Mouse (Mus musculus): ENCODE measurements around the gene Ints11.

DNA sequence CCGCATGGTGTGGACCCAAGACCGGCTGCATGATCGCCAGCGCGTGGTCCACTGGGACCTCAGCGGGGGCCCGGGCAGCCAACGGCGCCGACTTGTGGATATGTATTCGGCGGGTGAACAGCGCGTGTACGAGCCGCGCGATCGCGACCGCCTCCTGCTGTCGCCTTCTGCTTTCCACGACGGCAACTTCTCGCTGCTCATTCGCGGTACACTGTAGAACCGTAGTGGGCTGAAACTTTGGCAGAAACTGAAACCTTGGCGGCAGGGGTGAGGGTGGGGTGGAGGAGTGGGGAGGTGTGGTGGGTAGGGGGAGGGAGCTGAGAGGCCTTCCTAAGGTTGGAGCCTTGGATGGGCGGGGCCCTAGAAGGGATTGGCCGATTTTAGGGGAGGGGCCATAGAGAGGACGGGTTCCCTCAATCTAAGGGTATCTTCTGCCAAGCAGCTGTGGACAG, 28.3 kb upstream of the Ints11 start:
- peak; percentile 74 for TF ChIP-seq CTCF (IDR thresholded peaks at IDR 0.05; ENCODE audit: low read depth)
- no peak for TF ChIP-seq EP300 (optimal IDR thresholded peaks at IDR 0.05)

Measured in stomach, postnatal 0 days (tissue).